Mouse (Mus musculus): Measurements from ENCODE around the gene Mesp2.

Mesp2 gene

DNA sequence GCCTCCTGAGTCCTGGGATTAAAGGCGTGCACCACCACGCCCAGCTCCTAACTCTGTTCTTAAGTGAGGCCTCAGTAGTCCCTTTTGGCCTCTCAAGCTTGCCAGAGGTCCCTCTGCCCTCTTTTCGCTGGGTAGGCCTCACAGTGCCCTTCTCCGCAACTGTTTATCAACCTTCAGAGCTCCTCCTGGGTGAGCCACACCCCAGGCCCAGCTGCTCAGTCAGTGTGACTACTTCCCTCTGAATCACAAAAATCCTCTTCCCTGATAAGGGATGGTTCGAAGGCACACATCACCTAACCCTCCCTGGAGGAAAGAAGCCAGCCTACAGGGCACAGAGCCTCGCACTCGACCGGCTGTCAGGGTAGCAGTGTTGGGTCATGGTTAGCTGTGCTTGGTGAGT lies 51.3 kb downstream of the Mesp2 start:
- DNase-seq (ENCODE audit: low read depth, low spot score), result no peak
